Mouse (Mus musculus) embryo, embryonic 10.5 days (tissue): Measurements from ENCODE around the gene Gpr156.

Experiments used
- DNase-seq: peaks from one replicate; pipeline ENCODE4 v3.0.0-alpha.2; 2015; ENCODE audit warnings: low spot score

Gene Gpr156

GRCm38 (mm10) chr16:37919000-37919399 lies 2.7 kb downstream of the Gpr156 start:
- no peak for DNase-seq

DNA sequence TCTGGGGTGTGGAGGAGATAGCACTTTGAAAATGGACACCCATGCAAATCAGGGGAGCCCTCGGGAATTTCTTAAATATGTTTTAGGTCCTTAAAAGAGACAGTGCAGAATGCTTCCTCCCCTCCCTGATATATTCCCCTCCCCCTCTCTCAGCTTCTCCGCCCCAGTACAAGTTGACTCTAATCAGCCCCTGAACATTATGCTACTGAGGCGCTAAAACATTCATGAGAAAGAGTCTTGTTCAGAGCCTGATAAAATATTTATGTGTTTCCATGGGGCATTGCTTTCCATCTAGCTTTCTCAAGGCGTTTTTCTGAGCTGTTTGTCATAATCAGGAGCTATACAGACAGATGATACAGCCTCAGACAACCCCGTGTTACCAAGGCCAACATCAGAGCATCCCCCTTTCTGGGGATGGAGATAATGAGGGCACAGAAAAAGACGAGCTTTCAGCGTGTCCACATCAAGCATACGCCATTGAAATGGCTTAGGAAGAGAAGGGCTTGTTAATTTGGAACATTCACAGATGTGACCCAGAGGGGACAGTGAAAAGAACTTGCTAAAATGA lies 4.6 kb downstream of the Gpr156 start:
- no peak for DNase-seq

GRCm38 (mm10) chr16:37926087-37926486 lies 9.8 kb downstream of the Gpr156 start:
- DNase-seq = peak; percentile 42

GRCm38 (mm10) chr16:37927117-37927516 lies 10.8 kb downstream of the Gpr156 start:
- no peak for DNase-seq

GRCm38 (mm10) chr16:37929006-37929405 lies 12.7 kb downstream of the Gpr156 start:
- no peak for DNase-seq

GRCm38 (mm10) chr16:37929626-37930025 lies 13.3 kb downstream of the Gpr156 start:
- DNase-seq = no peak

GRCm38 (mm10) chr16:37934932-37935331 lies 18.6 kb downstream of the Gpr156 start:
- no peak for DNase-seq

DNA sequence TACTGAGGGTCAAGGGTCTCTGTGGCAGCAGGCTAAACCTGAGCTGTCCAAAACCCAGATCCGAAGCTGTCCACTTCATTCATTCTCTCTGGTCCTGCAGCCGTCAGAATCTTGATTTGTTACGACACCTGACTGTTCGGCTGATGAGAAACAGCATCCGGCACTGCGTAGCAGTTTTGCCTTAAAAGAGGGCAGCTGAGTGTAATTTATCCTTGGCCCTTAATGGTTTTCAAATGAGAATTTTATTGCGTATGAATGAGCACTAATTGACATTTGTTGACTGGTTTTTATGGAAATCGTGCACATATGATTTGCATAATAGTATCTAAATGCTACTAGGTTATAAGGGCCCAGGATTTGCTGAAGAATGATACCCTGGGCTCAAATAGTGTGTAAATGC lies 21.0 kb downstream of the Gpr156 start:
- no peak for DNase-seq

DNA sequence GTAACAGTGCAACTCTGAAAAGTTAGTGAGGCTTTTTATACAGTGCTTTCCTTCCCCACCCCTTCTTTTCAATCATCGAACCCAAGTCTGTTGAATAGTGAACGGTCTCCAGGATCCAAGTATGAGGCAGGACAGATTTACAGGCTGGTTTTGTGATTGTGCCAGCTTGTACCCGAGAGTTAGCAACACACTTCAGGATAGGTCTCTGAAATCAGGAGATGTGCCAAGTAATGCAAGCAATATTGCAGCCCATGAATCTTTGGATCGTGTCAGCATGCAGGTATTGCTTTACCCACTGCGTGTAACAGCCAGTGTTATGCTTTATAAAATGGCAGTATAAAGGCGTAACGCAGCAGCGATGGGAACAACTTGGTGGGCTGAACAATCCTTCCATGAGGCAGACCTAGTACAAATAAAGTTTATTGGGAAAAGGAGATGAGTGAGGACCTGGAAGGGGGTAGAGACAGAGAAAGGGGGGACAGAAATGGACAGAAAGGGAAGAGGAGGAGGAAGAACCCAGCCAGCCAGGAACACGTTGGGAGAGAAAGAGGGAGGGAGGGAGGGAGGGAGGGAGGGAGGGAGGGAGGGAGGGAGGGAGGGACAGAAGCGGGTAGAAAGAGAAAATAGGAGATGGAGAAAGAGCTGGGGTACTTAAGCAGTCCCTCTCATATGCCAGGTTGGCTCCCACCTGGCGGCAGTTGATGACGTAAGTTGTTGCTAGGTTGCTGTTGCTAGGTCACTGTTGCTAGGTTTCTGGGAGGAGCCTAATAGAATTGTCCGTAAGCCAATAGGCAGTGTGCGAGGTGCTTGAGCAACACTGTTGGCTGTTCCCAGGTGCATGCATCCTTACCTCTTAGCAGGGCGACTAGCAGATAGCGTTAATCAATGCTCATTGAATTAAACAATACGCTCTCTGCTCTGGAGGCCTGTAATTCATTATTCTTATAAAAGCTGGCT lies 22.1 kb downstream of the Gpr156 start:
- DNase-seq = peak; percentile 79

DNA sequence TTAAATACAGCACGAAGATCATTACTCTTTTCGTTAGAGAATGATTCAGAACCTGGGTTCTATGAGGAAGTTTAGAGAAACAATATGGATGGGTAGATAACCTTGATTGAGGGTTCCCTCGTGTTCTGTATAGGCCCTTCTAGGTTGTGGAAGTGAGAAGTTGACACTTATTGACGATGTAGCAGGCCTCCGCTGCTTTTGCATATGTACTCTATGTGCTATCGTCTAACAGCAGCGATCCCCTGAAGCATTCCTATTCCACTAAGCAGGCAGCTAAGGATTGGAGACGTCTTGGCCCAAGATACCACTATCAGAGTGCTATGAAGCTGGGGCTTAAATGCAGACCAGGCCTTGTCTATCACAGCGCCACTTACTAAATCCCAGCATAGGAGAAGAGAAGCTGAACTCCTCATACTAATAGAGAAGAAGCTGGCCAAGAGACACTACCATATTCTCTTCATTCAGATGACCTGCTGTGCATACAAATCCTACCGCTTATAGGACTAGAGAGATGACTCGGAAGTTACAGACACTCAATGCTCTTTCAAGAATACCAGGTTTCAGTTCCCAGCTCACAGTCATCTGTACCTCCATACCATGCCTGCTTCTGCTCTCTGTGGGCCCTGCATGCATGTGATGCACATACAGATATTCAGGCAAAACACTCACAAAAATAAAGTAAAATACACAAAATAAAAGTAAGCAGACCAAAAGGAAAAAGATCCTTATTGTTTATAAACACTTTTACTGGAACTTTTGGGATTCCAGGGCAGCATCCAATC lies 23.0 kb downstream of the Gpr156 start:
- DNase-seq = no peak

GRCm38 (mm10) chr16:37940291-37940690 lies 24.0 kb downstream of the Gpr156 start:
- no peak for DNase-seq

GRCm38 (mm10) chr16:37943701-37944100 lies 27.4 kb downstream of the Gpr156 start:
- no peak for DNase-seq

GRCm38 (mm10) chr16:37945031-37945796 lies 28.9 kb downstream of the Gpr156 start:
- no peak for DNase-seq

- peak; percentile 80 for DNase-seq
Observed at GRCm38 (mm10) chr16:37947160-37947559, 30.9 kb downstream of the Gpr156 start.

GRCm38 (mm10) chr16:37948365-37948764 lies 32.1 kb downstream of the Gpr156 start:
- no peak for DNase-seq

GRCm38 (mm10) chr16:37951171-37951570 lies 34.9 kb downstream of the Gpr156 start:
- no peak for DNase-seq

GRCm38 (mm10) chr16:37953186-37953585 lies 36.9 kb downstream of the Gpr156 start:
- DNase-seq = no peak

- DNase-seq = no peak
Observed at GRCm38 (mm10) chr16:37953991-37954942, 38.0 kb downstream of the Gpr156 start.

DNA sequence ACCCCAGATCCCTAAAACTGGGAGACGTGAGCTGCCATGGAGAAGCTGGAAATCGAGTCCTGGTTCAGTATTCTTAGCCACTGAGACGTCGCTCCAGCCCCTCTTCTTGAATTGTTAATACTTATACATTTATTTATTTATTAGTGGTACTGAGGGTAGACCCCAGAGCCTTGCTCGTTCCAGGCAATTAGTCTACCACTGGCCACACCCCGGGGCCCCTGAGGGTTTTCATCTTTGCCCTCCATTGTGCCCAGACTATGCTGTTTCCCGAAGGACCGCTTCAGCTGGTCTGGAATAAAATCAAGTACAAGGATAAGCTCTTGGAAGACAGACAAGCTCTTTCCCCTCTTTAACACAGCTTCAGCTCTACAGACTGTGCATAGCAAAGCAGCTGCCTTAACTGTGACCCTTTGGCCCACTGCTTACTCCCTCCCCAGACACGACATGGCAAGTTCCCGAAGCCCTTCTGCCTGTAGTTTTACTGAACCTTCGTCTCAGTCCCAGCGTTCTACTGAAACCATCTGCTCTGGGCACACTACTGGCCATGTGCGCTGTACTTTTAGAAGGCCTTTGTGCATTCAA lies 39.1 kb downstream of the Gpr156 start:
- DNase-seq = no peak

- no peak for DNase-seq
Observed at GRCm38 (mm10) chr16:37956076-37956676, 39.9 kb downstream of the Gpr156 start.
